Mouse (Mus musculus) lung, postnatal 4 days (tissue): ENCODE measurements at regions not wholly inside any gene's neighbourhood (a gene's known extent, or its start where the extent isn't known, plus 50 kb on each side); places are given as distances from the start of the nearest gene placed in this dataset.

Experiments
- DNase-seq, 2 experiments: peaks; one replicate each; pipeline ENCODE4 v3.0.0; 2021

DNA sequence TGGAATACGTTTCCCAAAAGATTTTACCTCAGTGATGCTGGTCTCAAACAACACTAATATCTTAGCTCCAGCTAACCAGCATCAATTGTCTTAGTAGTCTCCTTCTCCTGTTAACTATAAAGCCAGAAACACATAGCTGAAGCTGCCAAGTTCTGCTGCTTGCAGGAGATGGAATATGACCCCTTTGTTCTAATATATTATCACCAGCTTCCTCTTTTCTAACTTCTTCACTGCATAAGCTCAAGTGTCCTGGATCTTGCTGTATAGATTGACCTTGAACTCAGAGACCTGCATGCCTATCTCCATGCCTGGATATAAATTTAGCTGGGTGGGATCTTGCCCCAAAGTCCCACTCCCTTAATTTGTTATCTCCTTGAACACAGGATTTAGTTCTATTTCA is 94.8 kb downstream of the Rbm46 start:
- no peak for DNase-seq

DNA sequence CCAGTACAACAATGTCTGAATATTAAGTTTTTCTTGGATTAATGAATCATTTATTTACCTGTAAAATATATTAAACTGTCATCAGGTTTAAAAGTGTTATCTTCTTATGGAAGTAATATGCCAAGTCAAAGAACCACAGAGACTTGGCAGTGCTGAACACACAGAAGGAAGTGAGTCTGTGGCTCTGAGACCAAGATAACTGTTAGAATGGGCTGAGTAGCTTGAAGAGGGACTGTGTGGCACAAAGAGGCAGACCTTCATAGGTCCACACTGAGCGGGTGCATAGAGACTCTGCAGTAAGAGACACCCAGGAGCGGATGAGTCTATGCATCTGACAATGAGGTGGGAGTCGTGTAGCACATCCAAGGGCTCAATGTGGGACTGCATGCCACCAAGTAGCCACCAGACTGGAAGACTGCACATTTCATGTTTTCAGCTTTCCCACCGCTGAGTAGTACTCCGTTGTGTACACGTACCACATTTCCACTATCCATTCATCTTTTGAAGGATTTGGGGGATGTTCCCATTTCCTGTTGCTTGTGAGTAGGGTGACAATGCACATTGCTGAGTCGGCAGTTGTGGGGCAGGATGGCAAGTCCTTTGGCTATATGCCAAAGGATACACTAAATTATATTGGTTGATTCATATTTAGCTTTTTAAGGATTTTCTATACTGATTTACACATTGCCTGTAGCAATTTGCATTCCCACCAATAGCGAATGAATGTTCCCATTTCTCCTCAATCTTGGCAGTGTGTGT is 105.6 kb downstream of the Rbm46 start:
- no peak for DNase-seq

DNA sequence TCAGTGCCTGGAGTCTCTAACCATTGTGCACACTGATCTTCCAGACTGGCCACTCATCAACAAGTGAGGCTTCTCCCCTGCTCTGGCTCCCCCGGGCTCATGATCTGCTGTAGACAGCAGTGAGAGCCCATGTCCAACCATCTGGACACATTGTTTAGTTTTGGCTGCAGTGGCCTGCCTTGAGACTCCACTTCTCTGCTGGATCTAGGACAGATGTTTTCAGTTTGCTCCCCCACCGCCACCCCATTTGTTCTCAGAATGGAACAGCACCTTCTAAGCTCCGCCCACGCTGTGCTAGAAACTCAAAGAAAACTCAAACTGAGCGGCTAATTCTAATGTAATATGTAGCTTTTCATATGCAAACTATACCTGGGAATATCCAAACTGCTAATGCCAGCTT is 108.8 kb downstream of the Rbm46 start:
- no peak for DNase-seq

DNA sequence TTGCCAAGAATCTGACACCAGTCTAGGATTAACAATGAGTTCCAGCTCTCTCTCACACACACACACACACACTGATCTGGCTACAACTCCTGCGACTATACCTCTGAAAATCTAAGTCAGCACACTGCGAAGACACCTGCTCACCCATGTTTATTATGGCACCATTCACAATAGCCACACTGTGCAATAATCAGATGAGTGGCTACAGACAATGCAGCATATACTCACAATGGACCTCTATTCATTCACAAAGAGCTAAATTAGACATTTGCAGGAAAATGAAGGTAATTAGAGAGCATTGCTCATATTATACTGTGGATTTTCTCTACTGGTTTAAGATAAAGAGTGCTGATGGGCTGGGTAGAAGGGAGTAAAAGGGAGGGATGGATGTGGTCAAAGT is 116.3 kb downstream of the Rbm46 start:
- DNase-seq: no peak

DNA sequence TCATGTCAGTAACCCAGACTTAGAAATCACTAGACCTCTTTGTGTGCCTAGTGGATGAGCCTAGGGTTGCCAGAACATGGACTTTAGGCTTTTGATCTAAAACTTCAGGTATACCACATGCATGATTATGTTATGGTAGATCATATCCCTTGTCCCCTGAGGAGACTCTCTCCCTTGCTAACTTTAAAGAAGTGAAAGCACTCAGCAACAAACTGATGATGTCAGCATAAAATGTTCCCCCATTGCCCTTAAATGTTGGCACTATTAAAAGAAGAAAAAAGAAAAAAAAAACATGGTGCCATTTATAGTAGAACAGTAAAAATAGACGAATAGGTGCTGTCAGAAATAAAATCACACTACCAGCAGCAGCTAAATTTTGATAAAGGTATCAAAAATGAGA is 117.3 kb downstream of the Rbm46 start:
- no peak for DNase-seq

DNA sequence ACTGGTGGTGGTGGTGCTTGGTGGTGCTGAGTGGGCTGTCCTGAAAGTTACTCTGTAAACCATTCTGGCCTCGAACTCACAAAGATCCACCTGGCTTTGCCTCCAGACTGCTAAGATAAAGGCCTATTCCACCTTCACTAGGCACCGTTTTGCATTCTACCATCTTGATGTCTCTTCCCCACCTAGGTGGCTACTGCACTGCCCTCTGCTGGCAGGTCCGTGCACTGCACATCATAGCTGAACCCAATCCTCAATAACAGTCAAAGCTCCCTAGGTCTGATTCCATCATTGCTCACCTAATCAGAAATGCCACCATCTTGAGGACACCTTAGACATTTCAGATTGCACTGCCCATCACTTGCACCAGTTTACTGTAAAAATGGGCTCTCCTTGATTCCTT is 150.7 kb downstream of the Rbm46 start:
- DNase-seq: peak; percentile 20 to 38

DNA sequence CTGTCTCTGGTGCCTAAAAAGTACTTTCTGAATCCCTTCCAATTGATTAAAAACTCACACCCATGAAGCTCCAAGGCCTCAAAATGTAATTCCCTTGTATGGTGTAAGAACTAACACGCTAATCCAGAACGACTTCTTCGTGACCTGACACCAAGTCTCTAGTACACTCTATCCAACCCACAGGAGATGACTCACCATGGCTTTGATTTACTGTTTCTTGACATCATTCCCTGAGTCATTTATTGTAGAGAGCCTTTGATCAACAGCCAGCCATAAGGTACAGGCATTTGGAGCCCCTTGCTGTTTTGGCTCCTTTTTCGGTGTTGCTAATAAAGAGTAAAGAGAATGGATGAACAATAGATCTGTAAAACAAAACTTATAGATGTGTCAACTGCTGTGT is 159.7 kb upstream of the Npy2r start:
- no peak for DNase-seq

DNA sequence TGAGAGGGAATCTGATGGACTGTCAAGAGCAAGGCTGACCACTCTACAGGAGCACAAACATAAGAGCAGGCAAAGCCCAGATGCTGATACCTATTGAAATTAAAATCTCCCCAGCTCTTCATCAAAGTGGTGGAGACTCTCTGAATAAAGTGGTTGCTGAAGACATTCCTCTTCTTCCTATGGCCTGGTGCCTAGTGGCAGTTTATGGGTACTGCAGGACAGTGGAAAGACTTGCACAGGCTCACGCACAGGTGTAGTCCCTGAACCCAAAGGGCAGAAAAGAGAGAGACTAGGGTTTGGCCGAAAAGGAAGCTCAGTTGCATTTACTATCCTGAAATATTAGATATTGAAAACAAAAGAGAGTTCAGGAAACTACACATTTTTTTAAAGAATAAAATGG is 144.2 kb upstream of the Npy2r start:
- no peak for DNase-seq

DNA sequence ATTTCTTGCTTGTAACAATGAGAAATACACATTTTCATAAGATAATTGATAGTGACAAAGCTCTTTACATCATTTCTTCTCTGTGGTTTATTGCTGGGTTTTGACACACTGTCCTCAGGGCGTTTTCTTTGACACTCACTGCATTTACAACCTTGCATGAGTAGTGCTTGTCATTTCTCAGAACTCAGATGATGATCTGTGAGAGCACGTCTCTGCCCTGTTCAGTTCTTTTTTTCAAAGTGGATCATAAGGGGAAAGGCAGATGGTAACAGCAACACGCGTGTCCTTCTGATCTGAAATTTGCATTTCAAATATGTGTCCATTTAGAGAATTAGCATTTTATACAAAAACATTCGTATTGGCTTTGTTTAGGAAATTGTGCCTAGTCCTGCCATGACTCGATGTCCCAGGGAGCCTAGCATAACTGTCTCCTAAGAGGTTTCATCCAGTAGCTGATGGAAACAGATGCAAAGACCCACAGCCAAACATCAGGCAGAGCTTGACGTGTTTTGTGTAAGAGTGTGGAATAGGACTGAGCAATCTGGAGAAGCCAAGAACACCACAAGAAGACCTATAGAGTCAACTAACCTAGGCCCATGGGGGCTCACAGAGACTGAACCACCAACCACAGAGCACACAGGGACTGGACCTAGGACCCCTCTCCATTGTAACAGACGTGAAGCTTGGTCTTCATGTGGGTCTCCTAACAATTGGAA is 108.4 kb upstream of the Npy2r start:
- no peak for DNase-seq

DNA sequence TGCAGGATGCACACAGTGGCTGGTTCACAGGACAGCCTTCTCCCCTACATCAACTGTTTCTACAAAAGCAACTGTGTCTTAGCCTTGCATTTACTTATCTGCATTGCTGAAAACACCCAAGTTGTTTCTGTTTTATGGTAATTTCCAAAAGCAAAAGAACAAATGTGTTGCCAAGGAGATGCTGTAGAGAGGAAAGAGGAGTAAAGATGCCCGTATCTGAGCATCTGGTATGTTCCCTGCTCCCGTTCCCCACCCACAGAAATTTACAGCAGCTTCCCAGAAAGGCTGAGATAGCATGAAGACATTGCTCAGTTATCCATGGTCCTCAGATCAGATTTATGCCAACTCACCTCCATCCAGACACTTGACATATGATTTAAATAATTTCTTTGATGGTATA is 104.5 kb upstream of the Npy2r start:
- no peak for DNase-seq

DNA sequence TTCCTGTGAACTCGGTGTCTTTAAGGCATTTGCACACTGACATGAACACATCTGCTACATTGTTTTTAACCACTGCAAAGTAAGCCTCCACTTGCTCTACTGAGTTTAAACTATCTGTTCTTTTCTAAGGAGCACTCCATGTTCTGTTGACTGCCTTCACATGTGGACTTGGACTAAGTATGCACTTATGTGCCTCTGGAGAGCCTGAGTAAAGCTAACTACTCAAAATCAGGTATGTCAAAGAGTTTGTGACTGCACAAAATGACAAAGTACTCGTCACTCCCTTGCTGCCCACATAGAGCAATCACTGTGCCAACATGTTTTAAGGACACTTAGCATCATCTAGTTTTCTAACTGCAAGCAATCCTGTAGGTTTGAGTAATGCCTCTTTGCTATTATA is 92.2 kb upstream of the Npy2r start:
- DNase-seq: no peak

DNA sequence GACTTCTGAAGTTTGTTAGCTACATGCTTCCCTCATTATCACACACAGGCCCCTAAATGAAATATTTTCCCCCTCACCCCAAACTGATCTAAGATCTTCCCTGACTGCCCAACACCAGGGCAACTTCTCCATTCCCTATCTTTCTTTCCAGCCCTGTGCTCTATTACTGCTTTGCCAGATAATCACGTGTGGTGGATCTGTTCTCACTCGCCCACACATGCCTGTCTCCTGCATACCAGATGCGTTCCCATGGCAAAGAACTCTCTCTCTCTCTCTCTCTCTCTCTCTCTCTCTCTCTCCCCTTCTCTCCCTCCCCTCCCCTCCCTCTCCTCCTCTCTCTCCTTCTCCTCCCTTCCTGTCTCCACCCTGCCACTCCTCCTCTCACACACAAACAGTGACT is 88.8 kb upstream of the Npy2r start:
- DNase-seq: no peak

DNA sequence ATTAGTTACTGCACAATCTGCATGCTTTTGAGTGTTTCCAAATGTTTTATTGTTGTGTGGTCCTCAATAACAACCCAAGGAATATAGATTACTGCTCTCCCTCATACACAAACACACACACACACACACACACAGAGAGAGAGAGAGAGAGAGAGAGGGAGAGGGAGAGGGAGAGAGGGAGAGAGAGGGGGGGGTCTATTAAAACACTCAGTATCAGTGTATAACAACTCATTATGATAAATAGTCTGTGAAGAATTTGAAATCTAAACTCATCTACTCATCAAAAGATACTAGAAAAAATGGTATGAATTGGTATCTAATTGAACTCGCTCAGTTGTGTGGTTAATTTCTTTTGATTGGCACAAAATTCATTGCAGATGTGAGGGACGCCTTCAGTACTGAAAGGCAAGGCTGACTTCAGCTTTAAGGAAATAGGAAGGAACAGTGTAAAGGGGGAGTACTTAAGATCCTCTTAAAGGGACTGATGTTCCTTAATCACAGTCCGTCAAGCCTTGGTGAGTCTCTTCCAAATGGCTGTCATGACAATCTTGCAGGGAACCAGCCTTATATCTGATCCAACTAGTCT is 72.6 kb upstream of the Npy2r start:
- no peak for DNase-seq

DNA sequence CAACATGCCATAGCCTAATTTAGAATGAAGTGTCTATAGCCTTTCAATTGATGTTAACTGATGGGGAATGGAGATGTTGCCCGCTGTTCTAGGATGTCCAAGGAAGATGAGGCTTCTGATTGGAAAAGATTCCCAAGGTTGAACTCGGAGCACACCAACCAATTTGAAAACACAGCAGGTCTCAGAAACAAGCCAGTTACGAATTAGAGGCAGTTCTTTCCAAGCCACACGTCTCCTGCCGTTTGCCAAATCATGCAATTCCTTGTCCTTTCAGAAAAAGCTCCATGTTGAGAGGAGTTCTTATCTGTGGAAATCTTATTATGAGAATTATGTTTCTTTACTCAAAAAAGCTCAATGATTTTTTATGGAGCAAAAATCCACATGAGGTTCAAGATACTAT is 71.5 kb upstream of the Npy2r start:
- no peak for DNase-seq

DNA sequence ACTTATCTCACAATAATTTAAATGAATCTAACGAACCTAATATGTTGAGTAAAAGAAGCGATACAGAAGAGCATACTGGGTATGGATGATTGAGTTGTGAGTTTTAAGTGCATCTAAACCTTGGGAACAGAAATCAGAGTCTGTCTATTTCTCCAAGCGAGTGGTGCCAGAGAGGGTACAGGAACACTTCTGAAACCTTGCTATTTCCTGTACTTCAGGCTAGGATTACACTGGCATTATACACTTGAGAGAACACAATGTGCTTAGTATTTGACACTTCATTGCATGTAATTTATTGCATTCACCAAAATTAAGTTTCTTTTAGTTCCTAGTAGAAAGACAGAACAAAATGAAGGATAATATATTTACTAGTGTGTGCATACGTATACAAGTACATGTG is 54.0 kb upstream of the Npy2r start:
- DNase-seq: no peak

DNA sequence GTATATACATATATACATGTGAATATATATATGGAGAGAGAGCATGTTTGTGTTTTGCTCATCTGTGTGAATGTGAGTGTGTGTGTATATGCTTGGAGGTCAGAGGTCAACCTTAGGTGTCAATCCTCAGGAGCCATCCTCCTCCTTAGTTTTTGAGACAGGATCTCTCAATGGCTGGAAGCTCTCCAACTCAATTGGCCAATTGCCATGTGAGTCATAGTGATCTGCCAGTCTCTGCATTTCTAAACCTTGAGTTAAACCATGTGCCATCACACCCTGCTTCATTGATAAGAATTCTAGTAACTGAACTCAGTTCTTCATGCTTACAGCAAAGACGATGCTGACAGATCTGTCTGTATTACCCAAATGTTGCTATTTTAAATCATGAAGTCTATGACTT is 50.8 kb upstream of the Npy2r start:
- DNase-seq: peak in 1 of 2 experiments; percentile 6
